Mouse (Mus musculus) neural tube, embryonic 11.5 days (tissue): ENCODE measurements at regions not wholly inside any gene's neighbourhood (a gene's known extent, or its start where the extent isn't known, plus 50 kb on each side); places are given as distances from the start of the nearest gene placed in this dataset.

Source experiments
- ATAC-seq: fragments of 200-750 bp; cut with Nextera tagmentation; 2 replicates; pipeline ENCODE4 v1.8.0; 2017; ENCODE audit warnings: moderate number of reproducible peaks, mild to moderate bottlenecking, moderate TSS enrichment, moderate library complexity; ENCODE audit not compliant: insufficient read depth, low FRiP score, low TSS enrichment
- DNase-seq: peaks from one replicate; pipeline ENCODE4 v3.0.0-alpha.2; 2015; ENCODE audit warnings: low spot score
- H3K27ac ChIP-seq: fragments of 300-500 bp; sonication (generic); 2 replicates; pipeline ENCODE4 v1.5.1; 2014; ENCODE audit warnings: low read depth, mild to moderate bottlenecking, low read length
- H3K27me3 ChIP-seq: fragments of 300-500 bp; sonication (generic); 2 replicates; pipeline ENCODE4 v1.6.1; 2014; ENCODE audit warnings: mild to moderate bottlenecking, low read length, mixed read lengths; ENCODE audit not compliant: control insufficient read depth, insufficient read depth
- H3K36me3 ChIP-seq: fragments of 300-500 bp; sonication (generic); 2 replicates; pipeline ENCODE4 v1.6.1; 2014; ENCODE audit warnings: mild to moderate bottlenecking, low read length, moderate library complexity, mixed read lengths; ENCODE audit not compliant: control insufficient read depth, insufficient read depth
- H3K4me1 ChIP-seq: fragments of 300-500 bp; sonication (generic); 2 replicates; pipeline ENCODE4 v1.6.1; 2014; ENCODE audit warnings: low read length, mixed read lengths; ENCODE audit not compliant: control insufficient read depth, insufficient read depth
- H3K4me2 ChIP-seq: fragments of 300-500 bp; sonication (generic); 2 replicates; pipeline ENCODE4 v1.6.1; 2014; ENCODE audit warnings: low read depth, mild to moderate bottlenecking, moderate library complexity
- H3K4me3 ChIP-seq: fragments of 300-500 bp; sonication (generic); 2 replicates; pipeline ENCODE4 v1.5.1; 2014; ENCODE audit warnings: low read depth, low read length
- H3K9ac ChIP-seq: fragments of 300-500 bp; sonication (generic); 2 replicates; pipeline ENCODE4 v1.6.1; 2014; ENCODE audit warnings: mild to moderate bottlenecking, low read length
- H3K9me3 ChIP-seq: fragments of 300-500 bp; sonication (generic); 2 replicates; pipeline ENCODE4 v1.6.1; 2016; ENCODE audit warnings: low read length; ENCODE audit not compliant: control insufficient read depth
- WGBS: fragments of 180-500 bp; shearing (Covaris S2); extraction: QIAGEN DNeasy Blood & Tissue Kit; methylation state at CpG from one replicate; pipeline ENCODE4 v1.1.7; 2014; 5-methylcytosine and 5-hydroxymethylcytosine counted together

GRCm38 (mm10) chr10:120655238-120655931 is 179.1 kb upstream of the Hmga2 start:
- H3K9me3 ChIP-seq, result no peaks in the 10 kb centered on the region
- WGBS, result 90% methylated on average over 14 of the region's 14 CpGs
- no peak overlapping the region for H3K9ac ChIP-seq
- H3K27me3 ChIP-seq, result no peaks in the 10 kb centered on the region
- no peaks in the 10 kb centered on the region for H3K4me1 ChIP-seq
- H3K36me3 ChIP-seq, result no peaks in the 10 kb centered on the region
- no peak overlapping the region for H3K27ac ChIP-seq
- DNase-seq (no peak), ATAC-seq (no peak)
- no peak overlapping the region for H3K4me2 ChIP-seq
- H3K4me3 ChIP-seq, result no peak overlapping the region

DNA sequence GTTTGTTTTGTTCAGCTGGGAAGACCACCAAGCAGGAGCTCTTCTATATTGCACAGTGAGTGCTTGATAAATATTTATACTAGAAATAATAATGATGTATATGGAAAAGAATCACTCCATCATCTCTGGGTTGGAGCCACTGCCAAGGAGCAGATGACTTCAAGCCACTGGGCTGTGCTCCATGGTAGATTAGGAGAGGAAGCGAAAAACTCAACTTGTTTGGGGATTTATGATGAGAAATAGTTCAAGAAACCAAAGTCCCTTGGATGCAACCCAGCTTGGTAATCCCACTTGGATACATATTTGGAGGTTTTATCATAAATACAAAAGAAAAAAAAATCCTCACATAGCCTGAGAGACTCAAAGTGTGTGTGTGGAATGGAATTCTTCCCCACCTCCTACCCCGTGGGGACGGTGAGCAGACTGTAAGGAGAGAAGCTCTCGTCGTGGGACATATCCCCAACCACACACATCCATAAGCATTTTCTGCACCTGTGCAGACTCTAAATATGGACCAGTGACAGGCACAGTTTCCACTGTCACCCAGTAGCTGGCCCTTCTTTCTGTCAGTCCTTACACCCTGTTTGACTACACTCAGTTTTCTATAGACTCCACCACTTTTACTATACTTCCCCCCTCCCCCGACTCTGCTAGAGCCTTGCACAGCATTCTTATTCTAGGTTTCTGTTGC is 176.4 kb upstream of the Hmga2 start:
- Histone ChIP-seq H3K27ac (no peak overlapping the region), H3K4me2 (no peak overlapping the region), H3K4me3 (no peak overlapping the region), H3K9ac (no peak overlapping the region), H3K36me3 (no peaks in the 10 kb centered on the region), H3K9me3 (no peaks in the 10 kb centered on the region), H3K27me3 (no peaks in the 10 kb centered on the region), H3K4me1 (peaks cover 3% of the 10 kb centered on the region; the same call in 1 of the 2 replicates)
- ATAC-seq (no peak), DNase-seq (no peak)
- 81% methylated on average over 6 of the region's 6 CpGs for WGBS

- no peak for ATAC-seq
Measured at GRCm38 (mm10) chr10:120651845-120652244, 175.6 kb upstream of the Hmga2 start.

GRCm38 (mm10) chr10:120650336-120650735 is 174.1 kb upstream of the Hmga2 start:
- Histone ChIP-seq H3K4me3 (no peak overlapping the region), H3K9ac (no peak overlapping the region), H3K4me2 (no peak overlapping the region), H3K36me3 (no peaks in the 10 kb centered on the region), H3K27me3 (no peaks in the 10 kb centered on the region), H3K27ac (no peak overlapping the region), H3K9me3 (no peaks in the 10 kb centered on the region), H3K4me1 (peaks cover 9% of the 10 kb centered on the region; the same call in 1 of the 2 replicates)
- 95% methylated on average over 9 of the region's 9 CpGs for WGBS
- DNase-seq (no peak), ATAC-seq (no peak)

More at GRCm38 (mm10) chr10:120651845-120652244, 175.6 kb upstream of the Hmga2 start:
- Histone ChIP-seq H3K36me3 (no peaks in the 10 kb centered on the region), H3K27ac (no peak overlapping the region), H3K27me3 (no peaks in the 10 kb centered on the region), H3K4me3 (no peak overlapping the region), H3K4me1 (peaks cover 9% of the 10 kb centered on the region; the same call in 1 of the 2 replicates), H3K4me2 (no peak overlapping the region), H3K9ac (no peak overlapping the region), H3K9me3 (no peaks in the 10 kb centered on the region)
- DNase-seq, result no peak
- 86% methylated on average over 5 of the region's 5 CpGs for WGBS

DNA sequence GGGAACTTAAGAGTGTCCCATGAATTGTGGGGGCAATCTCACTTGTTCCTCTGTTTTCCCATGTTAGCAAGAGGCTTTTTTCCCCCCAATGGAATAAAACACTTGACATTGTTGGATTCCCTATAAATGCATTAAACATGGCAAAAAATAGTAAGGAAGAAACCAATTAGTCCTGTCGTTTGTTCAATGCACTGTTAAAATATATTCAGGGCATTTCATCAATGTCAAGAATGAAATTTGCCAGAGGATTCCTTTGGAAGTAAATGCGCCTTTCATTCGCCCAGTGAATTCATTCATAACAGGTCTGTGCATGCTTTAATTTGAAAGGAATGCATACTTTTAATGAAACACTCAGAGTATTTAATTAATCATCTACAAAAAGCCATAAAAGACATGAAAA is 172.5 kb upstream of the Hmga2 start:
- Histone ChIP-seq H3K27me3 (no peaks in the 10 kb centered on the region), H3K9ac (no peak overlapping the region), H3K9me3 (no peaks in the 10 kb centered on the region), H3K36me3 (no peaks in the 10 kb centered on the region), H3K4me2 (no peak overlapping the region), H3K4me1 (peaks cover 9% of the 10 kb centered on the region; the same call in 1 of the 2 replicates), H3K4me3 (no peak overlapping the region), H3K27ac (no peak overlapping the region)
- WGBS, result 71% methylated on average over 3 of the region's 3 CpGs
- ATAC-seq (no peak), DNase-seq (no peak)

GRCm38 (mm10) chr10:120648031-120648430 is 171.8 kb upstream of the Hmga2 start:
- Histone ChIP-seq H3K27ac (no peak overlapping the region), H3K4me2 (no peak overlapping the region), H3K27me3 (no peaks in the 10 kb centered on the region), H3K9ac (no peak overlapping the region), H3K4me1 (peaks cover 9% of the 10 kb centered on the region; the same call in 1 of the 2 replicates), H3K9me3 (no peaks in the 10 kb centered on the region), H3K4me3 (no peak overlapping the region), H3K36me3 (no peaks in the 10 kb centered on the region)
- DNase-seq (no peak), ATAC-seq (no peak)
- 67% methylated on average over 7 of the region's 7 CpGs for WGBS

DNA sequence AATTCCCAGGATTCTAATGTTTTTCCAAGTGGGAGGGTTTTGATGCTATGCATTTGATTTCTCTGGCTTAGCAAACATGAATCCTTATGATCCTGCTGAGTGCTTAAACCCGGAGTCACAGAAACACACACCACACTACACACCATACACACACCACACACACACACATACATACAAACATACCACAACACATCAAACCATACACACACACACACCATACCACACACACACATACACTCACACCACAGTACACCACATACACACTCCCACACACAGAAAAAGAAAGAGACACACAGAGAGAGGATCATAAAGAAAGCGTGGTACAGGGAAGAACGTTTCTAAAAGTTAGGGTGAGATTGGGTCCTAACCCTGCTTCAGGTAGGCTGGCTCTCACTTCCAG is 171.1 kb upstream of the Hmga2 start:
- H3K4me2 ChIP-seq, result no peak overlapping the region; the same call in 1 of the 2 replicates
- DNase-seq (no peak), ATAC-seq (no peak)
- no peaks in the 10 kb centered on the region for H3K27me3 ChIP-seq
- peaks cover 9% of the 10 kb centered on the region; the same call in 1 of the 2 replicates for H3K4me1 ChIP-seq
- H3K9me3 ChIP-seq, result no peaks in the 10 kb centered on the region
- H3K36me3 ChIP-seq, result no peaks in the 10 kb centered on the region
- no peak overlapping the region for H3K27ac ChIP-seq
- 51% methylated on average over 3 of the region's 3 CpGs for WGBS
- H3K4me3 ChIP-seq, result no peak overlapping the region
- H3K9ac ChIP-seq, result peak overlapping the region; percentile 31; the same call in 1 of the 2 replicates

DNA sequence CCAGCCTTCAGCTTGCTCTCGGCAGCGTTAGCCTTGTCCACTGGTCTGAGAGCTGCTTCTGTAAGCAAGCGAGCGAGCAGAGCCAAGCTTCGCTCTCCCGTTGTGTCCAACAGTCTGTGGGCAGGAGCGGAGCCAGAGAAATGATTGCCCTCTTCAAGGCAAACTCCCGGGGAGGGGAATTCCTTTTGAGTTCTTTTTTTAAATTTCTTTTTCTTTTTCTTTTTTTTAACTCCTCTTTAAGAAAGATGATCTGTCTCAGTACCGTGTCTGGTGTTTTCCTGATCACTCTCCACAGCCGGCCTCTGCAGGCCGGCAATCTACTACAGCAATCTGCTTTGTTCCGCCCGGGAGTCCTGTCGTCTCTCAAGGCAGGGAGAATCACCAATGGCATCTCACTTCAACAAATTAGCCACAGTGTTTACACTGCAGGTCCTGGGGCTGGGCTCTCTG is 170.6 kb upstream of the Hmga2 start:
- Histone ChIP-seq H3K4me2 (peak overlapping the region; percentile 32), H3K9ac (peak overlapping the region; percentile 31; the same call in 1 of the 2 replicates), H3K27ac (no peak overlapping the region), H3K27me3 (no peaks in the 10 kb centered on the region), H3K36me3 (no peaks in the 10 kb centered on the region), H3K9me3 (no peaks in the 10 kb centered on the region), H3K4me3 (no peak overlapping the region), H3K4me1 (peaks cover 9% of the 10 kb centered on the region; the same call in 1 of the 2 replicates)
- ATAC-seq, result peak; percentile 31; the same call in 1 of the 2 replicates
- WGBS, result 3% methylated on average over 14 of the region's 14 CpGs
- peak; percentile 70 for DNase-seq
